Mouse (Mus musculus) B cell, adult 67 days (primary cell): ENCODE measurements around the gene Igf1. TPM values are rescaled to one million over a fixed set of nuclear protein-coding genes. Genes with fewer than 3 reads are reported as not detected.

Experiments
- total RNA-seq, 2 experiments: library from RNA; stranded (reverse); gene quantifications; 4 replicates each; pipeline ENCODE4 v1.2.4; 2023

Igf1 gene
- under 1 TPM in 1 of 2 experiments, not detected in 1; 0.93 TPM for total RNA-seq

DNA sequence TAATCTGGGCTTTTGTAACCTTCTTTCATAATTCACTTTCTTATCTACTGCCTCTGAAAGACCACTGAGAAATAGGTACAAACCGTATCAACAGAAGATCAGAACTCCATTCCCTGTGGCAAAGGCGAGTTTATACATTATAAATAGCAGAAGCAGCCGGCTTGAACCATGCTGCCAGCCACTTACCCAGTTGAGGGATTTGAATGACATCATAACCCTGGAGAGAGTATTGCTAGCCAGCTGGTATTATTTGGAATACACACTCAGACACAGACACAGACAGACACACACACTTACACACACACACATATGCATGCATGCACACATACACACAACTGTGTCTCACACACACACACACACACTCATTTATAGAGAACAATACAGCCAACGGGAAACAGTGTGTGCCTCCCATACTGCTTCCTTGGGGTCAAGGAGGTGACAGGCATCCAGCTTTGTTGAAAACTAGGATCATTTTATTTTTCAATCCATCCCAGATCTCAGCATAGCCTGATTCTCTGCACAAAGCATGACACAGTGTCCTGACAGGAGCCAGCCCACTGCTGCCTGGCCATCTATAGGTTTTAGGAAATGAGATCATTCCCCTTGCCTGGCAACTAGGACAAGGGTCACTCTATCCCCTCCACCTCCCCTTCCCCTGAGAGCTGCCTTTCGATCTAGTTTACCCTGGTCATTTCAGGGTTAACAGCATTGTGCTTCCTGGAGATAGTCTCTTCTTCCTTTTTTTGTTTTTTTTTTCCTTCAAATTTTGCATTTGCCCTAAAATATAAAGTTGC, at the start of gene Igf1:
Gene Igf1 (plus strand): TSS at position 253 of the 794 bp plus-strand sequence.

Other genes with a start within 250 kb of the Igf1 start
- not detected for gene Pmch, start 232.8 kb downstream of the Igf1 start, total RNA-seq